Comparison of ENCODE assay signal across 9 mouse cellular contexts in the genomic region with DNA sequence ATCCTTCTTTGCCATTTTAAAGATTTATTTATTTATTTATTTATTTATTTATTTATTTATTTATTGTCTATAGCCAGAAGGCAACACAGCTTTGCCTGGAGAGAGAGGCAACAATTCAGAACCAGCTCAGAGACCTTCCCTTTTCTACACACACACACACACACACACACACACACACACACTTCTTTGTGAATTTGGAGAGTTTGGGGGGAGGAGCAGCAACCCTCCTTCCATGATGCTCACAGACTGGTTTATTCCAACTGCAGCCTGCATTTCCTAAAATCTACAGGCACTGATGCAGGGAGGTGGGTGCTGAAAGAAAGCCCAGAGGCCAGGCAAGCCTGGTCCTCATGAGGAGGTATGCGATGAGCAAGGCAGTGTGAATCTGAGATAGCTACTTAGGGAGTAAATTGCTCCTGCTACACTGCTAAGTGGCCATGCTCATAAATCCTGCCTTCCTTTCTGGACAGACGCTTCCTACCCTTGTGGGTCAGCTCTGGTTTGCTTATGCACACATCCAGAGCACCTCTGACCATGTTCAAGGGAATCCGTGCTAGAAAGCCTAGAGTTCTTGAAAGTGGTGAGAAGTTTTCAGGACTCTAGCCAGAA. TPM values are rescaled to one million over a fixed set of nuclear protein-coding genes. Genes with fewer than 3 reads are reported as not detected.
DNase-seq lines count a peak whose midpoint lies in the region; ATAC-seq lines count a peak whose summit lies in the region.
"Had no signal": no experiment of that assay in that cellular context is flagged by ENCODE, and none has a peak within 500 bp of the region (broad histone marks: within the 10 kb centered on the region; RNA-seq: fewer than 3 reads in every experiment).

No protein-coding gene starts in this region.

- peaks cover 29% of the 10 kb centered on the region for H3K4me1 ChIP-seq in embryonic facial prominence, embryonic 10.5 days
- peaks cover 10% of the 10 kb centered on the region for H3K4me1 ChIP-seq in hindbrain, embryonic 16.5 days (ENCODE audit: control insufficient read depth, insufficient read depth, low read depth, low read length)
- peaks cover 39% of the 10 kb centered on the region for H3K4me1 ChIP-seq in neural tube, embryonic 15.5 days

- no peaks in the 10 kb centered on the region for H3K9me3 ChIP-seq in embryonic facial prominence, embryonic 10.5 days
- H3K9me3 ChIP-seq in hindbrain, embryonic 16.5 days (ENCODE audit: control insufficient read depth, low read length), result no peaks in the 10 kb centered on the region
- H3K9me3 ChIP-seq in neural tube, embryonic 15.5 days (replicated peaks), result no peaks in the 10 kb centered on the region

- H3K9ac ChIP-seq in hindbrain, embryonic 16.5 days (ENCODE audit: low read depth, low read length), result peak overlapping the region; percentile 93
- H3K9ac ChIP-seq in neural tube, embryonic 15.5 days (replicated peaks), result peak overlapping the region; percentile 81

- DNase-seq in left cerebral cortex, postnatal 25 days (ENCODE audit: low spot score in 2 of 2), result peak; percentile 29 to 32
- no peak for DNase-seq in left cerebral cortex, adult 9 months (ENCODE audit: low spot score in 2 of 2)
- DNase-seq in embryonic facial prominence, embryonic 10.5 days (ENCODE audit: low spot score), result peak; percentile 28
- DNase-seq in frontal cortex, postnatal 14 days (ENCODE audit: low spot score in 2 of 2), result no peak
- DNase-seq in thymus, postnatal 4 days, result no peak
- no peak for DNase-seq in spleen, postnatal 36 days (ENCODE audit: low spot score in 2 of 2)

- peak overlapping the region; percentile 86 for H3K4me3 ChIP-seq in embryonic facial prominence, embryonic 10.5 days
- peak overlapping the region; percentile 90 for H3K4me3 ChIP-seq in hindbrain, embryonic 16.5 days (ENCODE audit: low read length)
- H3K4me3 ChIP-seq in neural tube, embryonic 15.5 days (replicated peaks), result peak overlapping the region; percentile 85

- WGBS in embryonic facial prominence, embryonic 10.5 days, result 8% methylated on average over 3 of the region's 3 CpGs
- 12% methylated on average over 3 of the region's 3 CpGs for WGBS in hindbrain, embryonic 16.5 days
- WGBS in neural tube, embryonic 15.5 days, result 14% methylated on average over 3 of the region's 3 CpGs

- no peaks in the 10 kb centered on the region for H3K36me3 ChIP-seq in embryonic facial prominence, embryonic 10.5 days (replicated peaks)
- no peaks in the 10 kb centered on the region for H3K36me3 ChIP-seq in hindbrain, embryonic 16.5 days (ENCODE audit: control insufficient read depth, insufficient read depth, low read length)
- no peaks in the 10 kb centered on the region for H3K36me3 ChIP-seq in neural tube, embryonic 15.5 days

- peak overlapping the region; percentile 56 for H3K4me2 ChIP-seq in hindbrain, embryonic 16.5 days (ENCODE audit: low read length)
- H3K4me2 ChIP-seq in neural tube, embryonic 15.5 days, result peak overlapping the region; percentile 70

- H3K27ac ChIP-seq in embryonic facial prominence, embryonic 10.5 days (replicated peaks), result peak overlapping the region; percentile 78
- peak overlapping the region; percentile 67 for H3K27ac ChIP-seq in hindbrain, embryonic 16.5 days (ENCODE audit: low read depth, low read length)
- peak overlapping the region; percentile 62 for H3K27ac ChIP-seq in neural tube, embryonic 15.5 days (replicated peaks)

- H3K27me3 ChIP-seq in embryonic facial prominence, embryonic 10.5 days (replicated peaks; ENCODE audit: low read depth, poor library complexity, severe bottlenecking), result peaks cover 56% of the 10 kb centered on the region
- H3K27me3 ChIP-seq in hindbrain, embryonic 16.5 days (replicated peaks; ENCODE audit: control insufficient read depth, insufficient read depth, low read length), result no peaks in the 10 kb centered on the region
- no peaks in the 10 kb centered on the region for H3K27me3 ChIP-seq in neural tube, embryonic 15.5 days (replicated peaks)

- ATAC-seq in hindbrain, embryonic 16.5 days, result no peak
- no peak for ATAC-seq in neural tube, embryonic 15.5 days (ENCODE audit: low FRiP score)

- intact Hi-C loops in left cerebral cortex, postnatal 25 days (cut with DNase I), result loop anchor here (2.0 to 10.0 kb wide), 4 partner anchors 148 to 1372 kb away; no protein-coding TSS in a partner anchor

RNA-seq across cellular contexts. Expression of a gene that starts 1.8 kb away (rescaled TPM):
- total RNA-seq in left cerebral cortex, postnatal 25 days (2021), result 10 to 100 TPM; 31.0 to 36.2 TPM
- 10.3 and 11.9 TPM in 2 replicates for polyA plus RNA-seq in embryonic facial prominence, embryonic 10.5 days (2016; fragmentation: Nextera tagmentation; extraction: Ambion mirVana)
- polyA plus RNA-seq in hindbrain, embryonic 16.5 days (2015; fragmentation: Nextera tagmentation; extraction: Ambion mirVana), result 22.9 and 26.6 TPM in 2 replicates
- 14.8 and 16.7 TPM in 2 replicates for polyA plus RNA-seq in neural tube, embryonic 15.5 days (2015; fragmentation: Nextera tagmentation; extraction: Ambion mirVana)
- total RNA-seq: hematopoietic stem cell, adult 5-6 weeks had no signal

Comparison
In these comparisons a context has a peak if more than half of its experiments do, and no peak if none do; other contexts are left out.
1. DNase-seq: peak in left cerebral cortex, postnatal 25 days (2 of 2) and embryonic facial prominence, embryonic 10.5 days (single experiment); none in left cerebral cortex, adult 9 months (0 of 2), frontal cortex, postnatal 14 days (0 of 2), thymus, postnatal 4 days (single experiment) and spleen, postnatal 36 days (0 of 2).
2. Peak in every context shown above with its lines, with median percentiles within 50 percentile points of each other: H3K27ac ChIP-seq and H3K4me3 ChIP-seq.